Mouse (Mus musculus): ENCODE results near the gene D930020B18Rik.

The D930020B18Rik gene

GRCm38 (mm10) chr10:121641272-121642053 is at the start of gene D930020B18Rik:
Gene D930020B18Rik (plus strand): TSS chr10:121641588.
- DNase-seq (ENCODE audit: low read depth, low spot score), result peak; percentile 35
- Histone ChIP-seq H3K36me3 (ENCODE audit: control insufficient read depth, insufficient read depth, low read length, poor library complexity, severe bottlenecking) (no peaks in the 10 kb centered on the region), H3K27me3 (ENCODE audit: control insufficient read depth, insufficient read depth, low read length, poor library complexity, severe bottlenecking) (no peaks in the 10 kb centered on the region)

GRCm38 (mm10) chr10:121596580-121596979 is 44.8 kb upstream of the D930020B18Rik start:
- no peaks in the 10 kb centered on the region for H3K27me3 ChIP-seq (ENCODE audit: control insufficient read depth, insufficient read depth, low read length, poor library complexity, severe bottlenecking)
- H3K36me3 ChIP-seq (ENCODE audit: control insufficient read depth, insufficient read depth, low read length, poor library complexity, severe bottlenecking), result peaks cover 8% of the 10 kb centered on the region
- DNase-seq (ENCODE audit: low read depth, low spot score), result no peak

DNA sequence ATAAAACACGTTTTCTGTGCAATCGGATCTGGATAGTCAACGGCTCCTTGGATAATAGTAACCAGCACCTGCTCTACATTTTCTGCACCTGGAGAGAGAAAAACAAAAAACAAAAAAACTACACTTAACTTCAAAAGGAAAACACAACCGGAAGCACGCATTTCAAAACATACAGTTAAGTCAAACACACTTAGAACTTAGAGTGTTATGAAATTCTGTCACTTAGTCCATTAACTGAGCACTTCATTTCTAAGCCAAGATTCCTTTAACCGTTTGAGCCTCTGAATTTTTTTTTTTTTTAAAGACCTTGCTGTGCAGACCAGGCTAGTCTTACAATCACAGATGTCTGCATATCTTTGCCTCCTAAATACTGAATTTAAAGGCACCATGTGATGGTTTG is 40.1 kb upstream of the D930020B18Rik start:
- no peak for DNase-seq (ENCODE audit: low read depth, low spot score)
- peaks cover 22% of the 10 kb centered on the region for H3K36me3 ChIP-seq (ENCODE audit: control insufficient read depth, insufficient read depth, low read length, poor library complexity, severe bottlenecking)
- H3K27me3 ChIP-seq (ENCODE audit: control insufficient read depth, insufficient read depth, low read length, poor library complexity, severe bottlenecking), result no peaks in the 10 kb centered on the region

GRCm38 (mm10) chr10:121603556-121603955 is 37.8 kb upstream of the D930020B18Rik start:
- no peaks in the 10 kb centered on the region for H3K27me3 ChIP-seq (ENCODE audit: control insufficient read depth, insufficient read depth, low read length, poor library complexity, severe bottlenecking)
- no peak for DNase-seq (ENCODE audit: low read depth, low spot score)
- H3K36me3 ChIP-seq (ENCODE audit: control insufficient read depth, insufficient read depth, low read length, poor library complexity, severe bottlenecking), result peaks cover 25% of the 10 kb centered on the region

- Histone ChIP-seq H3K36me3 (ENCODE audit: control insufficient read depth, insufficient read depth, low read length, poor library complexity, severe bottlenecking) (peaks cover 24% of the 10 kb centered on the region), H3K27me3 (ENCODE audit: control insufficient read depth, insufficient read depth, low read length, poor library complexity, severe bottlenecking) (no peaks in the 10 kb centered on the region)
- DNase-seq (ENCODE audit: low read depth, low spot score), result no peak
Observed at GRCm38 (mm10) chr10:121604632-121605344, 36.6 kb upstream of the D930020B18Rik start.

GRCm38 (mm10) chr10:121608177-121608576 is 33.2 kb upstream of the D930020B18Rik start:
- DNase-seq (ENCODE audit: low read depth, low spot score), result no peak
- Histone ChIP-seq H3K27me3 (ENCODE audit: control insufficient read depth, insufficient read depth, low read length, poor library complexity, severe bottlenecking) (no peaks in the 10 kb centered on the region), H3K36me3 (ENCODE audit: control insufficient read depth, insufficient read depth, low read length, poor library complexity, severe bottlenecking) (peaks cover 24% of the 10 kb centered on the region)

- Histone ChIP-seq H3K27me3 (ENCODE audit: control insufficient read depth, insufficient read depth, low read length, poor library complexity, severe bottlenecking) (no peaks in the 10 kb centered on the region), H3K36me3 (ENCODE audit: control insufficient read depth, insufficient read depth, low read length, poor library complexity, severe bottlenecking) (peaks cover 20% of the 10 kb centered on the region)
- no peak for DNase-seq (ENCODE audit: low read depth, low spot score)
Observed at GRCm38 (mm10) chr10:121611587-121611986, 29.8 kb upstream of the D930020B18Rik start.

DNA sequence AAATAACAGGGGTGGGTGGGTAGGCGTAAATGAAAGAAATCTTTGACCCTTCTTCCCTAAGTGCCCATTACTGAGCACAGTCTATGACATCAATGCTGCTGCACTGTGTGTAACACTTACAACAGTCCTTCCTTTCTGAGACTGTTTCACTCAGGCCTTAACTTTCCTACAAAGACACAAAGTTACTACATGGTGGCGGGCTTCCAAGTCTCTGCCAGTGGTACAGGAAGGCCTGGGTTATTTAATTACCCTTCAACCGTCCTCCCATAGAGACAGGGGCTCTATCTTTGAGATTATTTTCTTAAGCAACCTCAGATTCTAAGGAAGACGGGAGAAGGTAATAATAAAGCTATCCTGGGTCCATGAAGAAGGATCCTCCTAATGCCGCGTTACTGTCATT is 28.9 kb upstream of the D930020B18Rik start:
- Histone ChIP-seq H3K36me3 (ENCODE audit: control insufficient read depth, insufficient read depth, low read length, poor library complexity, severe bottlenecking) (peaks cover 22% of the 10 kb centered on the region), H3K27me3 (ENCODE audit: control insufficient read depth, insufficient read depth, low read length, poor library complexity, severe bottlenecking) (no peaks in the 10 kb centered on the region)
- DNase-seq (ENCODE audit: low read depth, low spot score), result no peak

DNA sequence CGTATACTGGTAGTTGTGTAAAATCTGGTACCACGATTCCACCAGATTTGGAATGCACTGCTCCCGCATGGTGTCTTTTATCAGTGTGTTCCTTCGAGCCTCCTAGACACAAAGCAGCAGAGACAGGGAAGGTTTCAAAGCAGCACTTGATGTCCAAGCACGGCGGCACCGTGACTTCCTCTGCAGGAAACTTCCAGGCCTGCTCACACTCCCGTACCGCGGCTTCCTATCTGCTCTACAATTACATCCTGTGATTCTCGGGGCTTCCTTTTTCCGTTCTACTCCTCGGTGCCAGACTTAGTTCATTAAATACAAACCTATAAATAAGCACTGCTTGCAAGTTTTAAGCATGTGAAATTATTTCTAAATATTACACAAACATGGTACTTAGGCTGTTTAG is 27.8 kb upstream of the D930020B18Rik start:
- Histone ChIP-seq H3K36me3 (ENCODE audit: control insufficient read depth, insufficient read depth, low read length, poor library complexity, severe bottlenecking) (peaks cover 19% of the 10 kb centered on the region), H3K27me3 (ENCODE audit: control insufficient read depth, insufficient read depth, low read length, poor library complexity, severe bottlenecking) (no peaks in the 10 kb centered on the region)
- no peak for DNase-seq (ENCODE audit: low read depth, low spot score)

- no peak for DNase-seq (ENCODE audit: low read depth, low spot score)
- Histone ChIP-seq H3K36me3 (ENCODE audit: control insufficient read depth, insufficient read depth, low read length, poor library complexity, severe bottlenecking) (peaks cover 15% of the 10 kb centered on the region), H3K27me3 (ENCODE audit: control insufficient read depth, insufficient read depth, low read length, poor library complexity, severe bottlenecking) (no peaks in the 10 kb centered on the region)
Observed at GRCm38 (mm10) chr10:121615146-121615870, 26.1 kb upstream of the D930020B18Rik start.

- no peaks in the 10 kb centered on the region for H3K27me3 ChIP-seq (ENCODE audit: control insufficient read depth, insufficient read depth, low read length, poor library complexity, severe bottlenecking)
- H3K36me3 ChIP-seq (ENCODE audit: control insufficient read depth, insufficient read depth, low read length, poor library complexity, severe bottlenecking), result peaks cover 15% of the 10 kb centered on the region
- no peak for DNase-seq (ENCODE audit: low read depth, low spot score)
Observed at GRCm38 (mm10) chr10:121615935-121616334, 25.5 kb upstream of the D930020B18Rik start.

GRCm38 (mm10) chr10:121622431-121622830 is 19.0 kb upstream of the D930020B18Rik start:
- no peaks in the 10 kb centered on the region for H3K27me3 ChIP-seq (ENCODE audit: control insufficient read depth, insufficient read depth, low read length, poor library complexity, severe bottlenecking)
- H3K36me3 ChIP-seq (ENCODE audit: control insufficient read depth, insufficient read depth, low read length, poor library complexity, severe bottlenecking), result peaks cover 1% of the 10 kb centered on the region
- no peak for DNase-seq (ENCODE audit: low read depth, low spot score)

DNA sequence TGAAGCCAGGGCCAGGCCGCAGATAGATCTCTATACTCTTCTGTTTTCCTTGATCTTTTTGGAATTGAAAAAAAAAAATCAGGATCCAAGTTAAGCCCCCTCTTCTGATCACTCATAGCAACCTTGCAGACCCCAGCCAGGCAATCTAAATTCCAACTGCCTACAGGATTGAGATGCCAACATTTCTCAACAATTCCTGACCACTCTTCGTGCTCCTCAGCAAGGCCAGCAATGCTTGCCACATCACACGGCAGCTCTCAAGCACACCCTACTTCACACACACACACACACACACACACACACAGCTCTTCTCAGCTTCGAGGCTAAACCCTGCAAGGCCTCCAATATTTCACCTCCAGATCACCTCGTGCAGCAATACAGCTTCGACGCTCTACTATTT is 17.7 kb upstream of the D930020B18Rik start:
- no peaks in the 10 kb centered on the region for H3K27me3 ChIP-seq (ENCODE audit: control insufficient read depth, insufficient read depth, low read length, poor library complexity, severe bottlenecking)
- peaks cover 1% of the 10 kb centered on the region; the same call in 1 of the 2 replicates for H3K36me3 ChIP-seq (ENCODE audit: control insufficient read depth, insufficient read depth, low read length, poor library complexity, severe bottlenecking)
- DNase-seq (ENCODE audit: low read depth, low spot score), result no peak

- peaks cover 1% of the 10 kb centered on the region; the same call in 1 of the 2 replicates for H3K36me3 ChIP-seq (ENCODE audit: control insufficient read depth, insufficient read depth, low read length, poor library complexity, severe bottlenecking)
- H3K27me3 ChIP-seq (ENCODE audit: control insufficient read depth, insufficient read depth, low read length, poor library complexity, severe bottlenecking), result no peaks in the 10 kb centered on the region
- DNase-seq (ENCODE audit: low read depth, low spot score), result no peak
Observed at GRCm38 (mm10) chr10:121625006-121625405, 16.4 kb upstream of the D930020B18Rik start.
